Mouse (Mus musculus): ENCODE results near the gene Irs2.

- TF ChIP-seq CTCF (IDR thresholded peaks at IDR 0.05) (no peak), EP300 (IDR thresholded peaks at IDR 0.05) (no peak)
Observed at GRCm38 (mm10) chr8:10979196-10979794, 29.0 kb downstream of the Irs2 start.

All from lung, postnatal 0 days (tissue).